Mouse (Mus musculus): ENCODE results near the gene Ddx54. TPM values are rescaled to one million over a fixed set of nuclear protein-coding genes. Genes with fewer than 3 reads are reported as not detected.
A peak's percentile ranks its signal among the peaks of the same experiment; 100 is the strongest.

Ddx54 gene
- total and polyA plus RNA-seq, 2 experiments from 2014 or later = 18.2 to 23.0 TPM

DNA sequence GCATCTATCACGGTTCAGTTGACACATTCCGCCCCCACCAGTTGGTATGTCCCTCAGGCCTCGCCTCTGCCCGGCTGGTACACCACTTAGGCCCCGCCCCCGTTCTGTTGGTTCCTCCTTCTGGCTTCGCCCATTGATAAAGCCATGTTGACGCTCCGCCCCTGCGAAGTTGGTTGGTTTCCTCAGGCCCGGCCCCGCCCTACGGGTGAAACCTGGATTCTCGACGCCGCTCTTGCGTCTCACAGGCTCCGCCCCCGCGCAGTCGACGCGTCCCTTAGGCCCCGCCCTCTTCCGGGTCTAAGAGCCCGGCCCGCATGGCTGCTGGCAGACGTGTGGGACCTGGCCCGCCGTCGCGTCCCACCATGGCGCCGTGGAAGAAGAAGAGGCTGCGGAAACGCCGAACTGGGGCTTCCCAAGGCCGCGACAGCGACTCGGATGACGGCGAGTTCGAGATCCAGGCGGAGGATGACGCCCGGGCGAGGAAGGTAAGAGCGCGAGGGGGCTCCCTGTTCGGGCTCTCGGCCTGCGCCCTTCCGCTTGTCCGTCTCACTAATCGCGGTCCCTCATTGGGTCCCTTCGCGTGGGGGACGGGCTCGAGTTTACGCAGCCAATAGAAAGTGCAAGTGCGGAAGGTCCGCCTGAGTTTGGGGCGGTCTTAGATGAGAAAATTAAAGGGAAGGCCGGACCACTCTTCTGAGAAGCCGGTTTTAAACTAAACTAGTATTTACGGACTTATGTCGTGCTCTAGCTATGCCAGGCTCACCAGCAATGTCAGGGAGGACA, 474 bp downstream of the Ddx54 start:
- H3K4me1 ChIP-seq (ENCODE audit: control insufficient read depth, insufficient read depth) = peaks cover 16% of the 10 kb centered on the region
- H3K36me3 ChIP-seq (replicated peaks; ENCODE audit: control insufficient read depth, insufficient read depth, low read length) = peaks cover 7% of the 10 kb centered on the region; the same call in 1 of the 2 replicates
- ATAC-seq (ENCODE audit: insufficient read depth, low read depth) = peak; percentile 93
- DNase-seq (ENCODE audit: low spot score) = peak; percentile 100
- H3K27me3 ChIP-seq (ENCODE audit: control insufficient read depth, insufficient read depth, low read length) = no peaks in the 10 kb centered on the region
- H3K4me3 ChIP-seq (ENCODE audit: low read depth, low read length) = peak overlapping the region; percentile 82
- TF ChIP-seq CTCF (IDR thresholded peaks at IDR 0.05; ENCODE audit: low read depth) = no peak
- H3K9ac ChIP-seq (replicated peaks; ENCODE audit: low read depth, low read length) = peak overlapping the region; percentile 68
- no peaks in the 10 kb centered on the region for H3K9me3 ChIP-seq (replicated peaks; ENCODE audit: control insufficient read depth, low read length)
- under 1% methylated on average over 69 of the region's 69 CpGs for WGBS
- H3K4me2 ChIP-seq (ENCODE audit: low read depth, low read length) = peak overlapping the region; percentile 97
- H3K27ac ChIP-seq (ENCODE audit: low read depth) = peak overlapping the region; percentile 88

DNA sequence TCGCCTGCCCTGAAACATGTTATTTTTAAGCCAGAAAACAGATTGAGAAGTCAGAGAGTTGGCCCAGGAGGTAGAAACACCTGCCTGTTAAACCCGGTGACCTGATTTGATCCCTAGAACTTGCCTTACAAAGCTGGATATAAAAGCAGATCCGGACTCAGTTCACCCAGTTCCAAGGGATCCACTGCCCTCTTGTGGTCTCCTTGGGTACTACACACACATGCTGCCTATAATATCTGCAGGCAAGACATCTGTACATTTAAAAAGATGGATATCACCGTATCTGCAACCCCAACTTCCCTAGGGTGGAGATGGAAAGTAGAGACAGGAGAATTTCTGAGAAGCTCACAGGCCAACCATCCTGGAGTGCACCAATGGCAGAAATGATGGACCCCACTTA, 3.4 kb downstream of the Ddx54 start:
- H3K27ac ChIP-seq (ENCODE audit: low read depth) = no peak overlapping the region
- 91% methylated on average over 4 of the region's 4 CpGs for WGBS

DNA sequence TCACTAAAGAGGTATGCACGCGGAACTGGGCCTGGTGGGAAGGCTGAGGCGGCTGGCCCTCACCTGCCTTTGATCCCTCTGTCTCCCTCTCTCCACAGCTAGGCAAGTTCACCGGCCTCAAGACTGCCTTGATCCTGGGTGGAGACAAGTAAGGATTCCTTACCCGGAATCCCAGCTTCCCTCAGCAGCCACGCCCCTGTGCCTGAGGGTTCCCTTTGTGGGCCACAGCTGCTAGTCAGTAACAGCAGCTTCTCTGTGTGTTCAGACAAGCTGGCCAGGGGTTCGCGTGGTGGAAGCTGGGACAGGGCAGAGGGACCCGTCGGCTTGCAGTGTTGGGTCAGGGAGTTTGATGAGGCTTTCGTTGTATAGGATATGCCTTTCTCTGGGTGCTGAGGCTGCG, 6.2 kb downstream of the Ddx54 start:
- Histone ChIP-seq H3K36me3 (replicated peaks; ENCODE audit: control insufficient read depth, insufficient read depth, low read length) (peaks cover 57% of the 10 kb centered on the region), H3K4me3 (ENCODE audit: low read depth, low read length) (no peak overlapping the region), H3K27ac (ENCODE audit: low read depth) (no peak overlapping the region), H3K4me1 (ENCODE audit: control insufficient read depth, insufficient read depth) (peaks cover 8% of the 10 kb centered on the region), H3K4me2 (ENCODE audit: low read depth, low read length) (no peak overlapping the region), H3K9me3 (replicated peaks; ENCODE audit: control insufficient read depth, low read length) (no peaks in the 10 kb centered on the region), H3K9ac (replicated peaks; ENCODE audit: low read depth, low read length) (no peak overlapping the region), H3K27me3 (ENCODE audit: control insufficient read depth, insufficient read depth, low read length) (no peaks in the 10 kb centered on the region)
- DNase-seq (ENCODE audit: low spot score) = no peak
- TF ChIP-seq CTCF (IDR thresholded peaks at IDR 0.05; ENCODE audit: low read depth) = no peak
- TF ChIP-seq EP300 (IDR thresholded peaks at IDR 0.05; ENCODE audit: low read depth) = no peak
- ATAC-seq (ENCODE audit: insufficient read depth, low read depth) = no peak
- 81% methylated on average over 12 of the region's 12 CpGs for WGBS

More for the DNA sequence above, 3.4 kb downstream of the Ddx54 start:
- DNase-seq (ENCODE audit: low spot score) = no peak
- peaks cover 34% of the 10 kb centered on the region for H3K36me3 ChIP-seq (replicated peaks; ENCODE audit: control insufficient read depth, insufficient read depth, low read length)
- no peak overlapping the region for H3K4me2 ChIP-seq (ENCODE audit: low read depth, low read length)
- peaks cover 14% of the 10 kb centered on the region for H3K4me1 ChIP-seq (ENCODE audit: control insufficient read depth, insufficient read depth)
- H3K9ac ChIP-seq (replicated peaks; ENCODE audit: low read depth, low read length) = no peak overlapping the region
- no peaks in the 10 kb centered on the region for H3K9me3 ChIP-seq (replicated peaks; ENCODE audit: control insufficient read depth, low read length)
- TF ChIP-seq CTCF (IDR thresholded peaks at IDR 0.05; ENCODE audit: low read depth) (peak; percentile 37), EP300 (IDR thresholded peaks at IDR 0.05; ENCODE audit: low read depth) (no peak)
- no peaks in the 10 kb centered on the region for H3K27me3 ChIP-seq (ENCODE audit: control insufficient read depth, insufficient read depth, low read length)
- H3K4me3 ChIP-seq (ENCODE audit: low read depth, low read length) = no peak overlapping the region
- ATAC-seq (ENCODE audit: insufficient read depth, low read depth) = no peak

GRCm38 (mm10) chr5:120619201-120619600, 6.7 kb downstream of the Ddx54 start:
- no peaks in the 10 kb centered on the region for H3K27me3 ChIP-seq (ENCODE audit: control insufficient read depth, insufficient read depth, low read length)
- no peak for DNase-seq (ENCODE audit: low spot score)
- ATAC-seq (ENCODE audit: insufficient read depth, low read depth) = no peak
- H3K9ac ChIP-seq (replicated peaks; ENCODE audit: low read depth, low read length) = no peak overlapping the region
- H3K9me3 ChIP-seq (replicated peaks; ENCODE audit: control insufficient read depth, low read length) = no peaks in the 10 kb centered on the region
- no peak overlapping the region for H3K4me2 ChIP-seq (ENCODE audit: low read depth, low read length)
- WGBS = 20% methylated on average over 5 of the region's 5 CpGs
- H3K36me3 ChIP-seq (replicated peaks; ENCODE audit: control insufficient read depth, insufficient read depth, low read length) = peaks cover 61% of the 10 kb centered on the region
- H3K4me1 ChIP-seq (ENCODE audit: control insufficient read depth, insufficient read depth) = peaks cover 4% of the 10 kb centered on the region; the same call in 1 of the 2 replicates
- no peak overlapping the region for H3K4me3 ChIP-seq (ENCODE audit: low read depth, low read length)
- peak; percentile 80 for TF ChIP-seq CTCF (IDR thresholded peaks at IDR 0.05; ENCODE audit: low read depth)
- TF ChIP-seq EP300 (IDR thresholded peaks at IDR 0.05; ENCODE audit: low read depth) = no peak
- H3K27ac ChIP-seq (ENCODE audit: low read depth) = no peak overlapping the region

GRCm38 (mm10) chr5:120620375-120621077, 8.0 kb downstream of the Ddx54 start:
- H3K4me2 ChIP-seq (ENCODE audit: low read depth, low read length) = no peak overlapping the region; the same call in 1 of the 2 replicates
- peaks cover 4% of the 10 kb centered on the region; the same call in 1 of the 2 replicates for H3K4me1 ChIP-seq (ENCODE audit: control insufficient read depth, insufficient read depth)
- DNase-seq (ENCODE audit: low spot score) = peak; percentile 63
- ATAC-seq (ENCODE audit: insufficient read depth, low read depth) = peak; percentile 28; the same call in 1 of the 2 replicates
- H3K36me3 ChIP-seq (replicated peaks; ENCODE audit: control insufficient read depth, insufficient read depth, low read length) = peaks cover 74% of the 10 kb centered on the region
- no peaks in the 10 kb centered on the region for H3K9me3 ChIP-seq (replicated peaks; ENCODE audit: control insufficient read depth, low read length)
- H3K27me3 ChIP-seq (ENCODE audit: control insufficient read depth, insufficient read depth, low read length) = no peaks in the 10 kb centered on the region
- TF ChIP-seq CTCF (IDR thresholded peaks at IDR 0.05; ENCODE audit: low read depth) (peak; percentile 96), EP300 (IDR thresholded peaks at IDR 0.05; ENCODE audit: low read depth) (no peak)
- H3K9ac ChIP-seq (replicated peaks; ENCODE audit: low read depth, low read length) = no peak overlapping the region
- 70% methylated on average over 18 of the region's 18 CpGs for WGBS
- H3K4me3 ChIP-seq (ENCODE audit: low read depth, low read length) = no peak overlapping the region
- H3K27ac ChIP-seq (ENCODE audit: low read depth) = no peak overlapping the region
